Mouse (Mus musculus) heart, embryonic 13.5 days (tissue): ENCODE measurements around the gene Ppip5k1. TPM values are rescaled to one million over a fixed set of nuclear protein-coding genes. Genes with fewer than 3 reads are reported as not detected.

ENCODE experiments used
- ATAC-seq: fragments of 200-750 bp; cut with Nextera tagmentation; 2 replicates; pipeline ENCODE4 v1.8.0; 2017; ENCODE audit warnings: moderate TSS enrichment; ENCODE audit not compliant: insufficient number of reproducible peaks, low FRiP score, low TSS enrichment; ENCODE audit errors: extremely low read depth
- H3K27ac ChIP-seq: fragments of 300-500 bp; sonication (generic); replicated peaks from 2 replicates; pipeline ENCODE4 v1.5.1; 2015; ENCODE audit warnings: moderate library complexity, mild to moderate bottlenecking, inconsistent platforms
- H3K27me3 ChIP-seq: fragments of 300-500 bp; sonication (generic); replicated peaks from 2 replicates; pipeline ENCODE4 v1.6.1; 2015; ENCODE audit warnings: mild to moderate bottlenecking, inconsistent platforms
- H3K36me3 ChIP-seq: fragments of 300-500 bp; sonication (generic); 2 replicates; pipeline ENCODE4 v1.6.1; 2015; ENCODE audit warnings: mild to moderate bottlenecking, inconsistent platforms
- H3K4me1 ChIP-seq: fragments of 300-500 bp; sonication (generic); 2 replicates; pipeline ENCODE4 v1.6.1; 2015; ENCODE audit warnings: inconsistent platforms
- H3K4me2 ChIP-seq: fragments of 300-500 bp; sonication (generic); 2 replicates; pipeline ENCODE4 v1.6.1; 2015; ENCODE audit warnings: inconsistent platforms, mild to moderate bottlenecking, moderate library complexity
- H3K4me3 ChIP-seq: fragments of 300-500 bp; sonication (generic); 2 replicates; pipeline ENCODE4 v1.5.1; 2015; ENCODE audit warnings: moderate library complexity, mild to moderate bottlenecking, inconsistent platforms
- H3K9ac ChIP-seq: fragments of 300-500 bp; sonication (generic); 2 replicates; pipeline ENCODE4 v1.6.1; 2015; ENCODE audit warnings: inconsistent platforms, mild to moderate bottlenecking, moderate library complexity
- H3K9me3 ChIP-seq: fragments of 300-500 bp; sonication (generic); 2 replicates; pipeline ENCODE4 v1.6.1; 2016; ENCODE audit warnings: inconsistent platforms
- WGBS: fragments of 180-500 bp; shearing (Covaris S2); methylation state at CpG from one replicate; pipeline ENCODE4 v1.1.7; 2015; ENCODE audit warnings: mixed read lengths; 5-methylcytosine and 5-hydroxymethylcytosine counted together
- polyA plus RNA-seq: library from polyadenylated mRNA; unstranded; fragments of >200 nt; fragmentation: Nextera tagmentation; extraction: Ambion mirVana; gene quantifications from 2 replicates; pipeline ENCODE4 v1.2.1, GENCODE M21; 2015

Ppip5k1 gene
- polyA plus RNA-seq, 1 experiment from 2014 or later = 9.9 TPM

DNA sequence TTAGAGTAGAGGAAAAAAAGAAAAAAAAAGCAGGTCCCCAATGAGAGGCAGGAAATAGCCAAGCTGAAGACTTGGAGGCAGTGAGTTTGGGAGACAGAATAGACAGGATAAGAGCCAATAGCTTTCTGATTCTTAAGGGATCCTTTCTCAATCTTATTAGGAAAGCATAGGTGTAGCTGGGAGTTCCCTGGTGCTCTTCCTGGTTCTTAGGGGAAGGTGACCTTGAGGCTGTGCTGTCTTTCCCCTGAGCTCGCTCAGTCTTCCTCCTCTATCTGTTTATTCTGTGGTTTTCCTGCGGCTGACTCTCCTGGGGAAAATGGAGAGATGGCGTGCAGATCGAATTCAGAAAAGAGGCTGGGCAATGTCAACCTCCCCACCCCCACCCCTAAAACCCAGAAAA is 2.8 kb upstream of the Ppip5k1 start:
- Histone ChIP-seq H3K4me3 (peak overlapping the region; percentile 25; the same call in 1 of the 2 replicates), H3K27ac (no peak overlapping the region), H3K4me1 (peaks cover 25% of the 10 kb centered on the region), H3K36me3 (no peaks in the 10 kb centered on the region), H3K27me3 (peaks cover 63% of the 10 kb centered on the region), H3K9me3 (no peaks in the 10 kb centered on the region), H3K4me2 (peak overlapping the region; percentile 40), H3K9ac (no peak overlapping the region)
- ATAC-seq = no peak
- WGBS = under 1% methylated on average over 4 of the region's 4 CpGs

DNA sequence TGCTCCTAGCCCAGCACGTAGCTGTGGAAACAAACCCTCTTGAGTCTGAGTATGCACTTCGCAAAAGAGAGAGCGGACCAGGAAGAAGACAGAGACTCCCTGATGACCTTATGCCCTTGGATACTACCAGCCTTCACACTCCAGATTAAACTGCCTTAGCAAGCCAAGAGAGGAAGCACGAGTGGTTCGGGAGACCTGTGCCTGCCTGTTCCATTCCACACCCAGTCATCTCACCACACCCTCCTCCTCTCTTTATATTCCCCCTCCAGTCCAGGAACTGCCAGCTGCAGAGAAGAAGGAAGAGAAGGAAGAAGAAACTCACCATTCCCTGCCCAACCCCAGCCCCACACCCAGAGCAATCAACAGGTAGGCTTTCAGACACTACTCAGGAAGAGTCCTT is 2.3 kb upstream of the Ppip5k1 start, which contains the start of gene Ckmt1:
Gene Ckmt1, plus strand, starts transcription at position 221 of the 400 bp plus-strand sequence.
- H3K4me1 ChIP-seq = peaks cover 28% of the 10 kb centered on the region
- ATAC-seq = no peak
- H3K36me3 ChIP-seq = no peaks in the 10 kb centered on the region
- H3K4me3 ChIP-seq = peak within 1 kb of the TSS; percentile 25
- no peak within 1 kb of the TSS for H3K9ac ChIP-seq
- peaks cover 59% of the 10 kb centered on the region for H3K27me3 ChIP-seq
- no peak within 1 kb of the TSS for H3K27ac ChIP-seq
- WGBS = 43% methylated on average over 5 of the region's 5 CpGs
- peak within 1 kb of the TSS; percentile 40 for H3K4me2 ChIP-seq
- H3K9me3 ChIP-seq = no peaks in the 10 kb centered on the region

DNA sequence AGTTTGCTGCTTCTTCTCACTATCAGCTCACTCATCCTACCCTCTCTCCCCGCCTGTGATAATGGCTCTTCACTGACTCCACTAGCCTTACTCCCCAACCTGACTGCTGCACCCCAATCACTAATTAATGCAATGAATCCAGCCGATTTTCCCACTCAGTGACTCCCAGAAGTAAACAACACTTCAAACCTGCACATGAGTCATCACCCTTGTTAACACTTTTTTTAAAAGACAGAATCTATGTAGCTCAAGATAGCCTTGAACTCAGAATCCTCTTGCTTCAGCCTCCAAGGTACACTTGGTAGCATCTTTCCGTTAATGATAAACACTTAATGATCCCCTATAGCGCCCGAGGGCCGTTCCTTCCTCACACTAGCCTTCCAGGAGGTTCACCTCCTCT is 818 bp downstream of the Ppip5k1 start:
- peaks cover 40% of the 10 kb centered on the region for H3K27me3 ChIP-seq
- peak overlapping the region; percentile 95 for H3K9ac ChIP-seq
- no peaks in the 10 kb centered on the region for H3K9me3 ChIP-seq
- ATAC-seq = no peak
- 4% methylated on average over 6 of the region's 6 CpGs for WGBS
- peak overlapping the region; percentile 71 for H3K4me3 ChIP-seq
- H3K4me2 ChIP-seq = peak overlapping the region; percentile 91
- H3K27ac ChIP-seq = peak overlapping the region; percentile 48
- H3K36me3 ChIP-seq = peaks cover 9% of the 10 kb centered on the region
- H3K4me1 ChIP-seq = peaks cover 28% of the 10 kb centered on the region

DNA sequence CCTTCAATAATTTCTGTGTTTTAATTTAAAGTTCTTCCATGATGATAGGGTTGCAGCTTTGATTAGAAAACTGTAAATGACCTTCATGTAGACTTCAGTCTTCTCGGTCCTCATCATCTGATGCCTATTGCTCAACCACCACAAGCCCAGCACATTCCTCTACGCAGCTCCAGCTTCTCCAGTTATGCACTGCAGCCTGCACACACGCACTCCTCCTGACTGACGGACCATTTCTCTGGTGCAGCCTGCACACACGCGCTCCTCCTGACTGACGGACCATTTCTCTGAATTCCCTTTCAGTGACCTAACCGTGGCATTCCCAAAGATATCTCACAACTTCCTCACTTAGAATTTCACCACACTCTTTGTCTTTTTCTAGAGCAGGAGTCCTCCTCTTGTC is 2.0 kb downstream of the Ppip5k1 start:
- H3K9ac ChIP-seq = peak overlapping the region; percentile 50
- H3K4me2 ChIP-seq = peak overlapping the region; percentile 35
- H3K36me3 ChIP-seq = peaks cover 21% of the 10 kb centered on the region
- WGBS = 27% methylated on average over 8 of the region's 8 CpGs
- no peak for ATAC-seq
- H3K27ac ChIP-seq = no peak overlapping the region; the same call in 1 of the 2 replicates
- no peaks in the 10 kb centered on the region for H3K9me3 ChIP-seq
- H3K4me1 ChIP-seq = peaks cover 22% of the 10 kb centered on the region
- peaks cover 27% of the 10 kb centered on the region for H3K27me3 ChIP-seq
- no peak overlapping the region for H3K4me3 ChIP-seq

DNA sequence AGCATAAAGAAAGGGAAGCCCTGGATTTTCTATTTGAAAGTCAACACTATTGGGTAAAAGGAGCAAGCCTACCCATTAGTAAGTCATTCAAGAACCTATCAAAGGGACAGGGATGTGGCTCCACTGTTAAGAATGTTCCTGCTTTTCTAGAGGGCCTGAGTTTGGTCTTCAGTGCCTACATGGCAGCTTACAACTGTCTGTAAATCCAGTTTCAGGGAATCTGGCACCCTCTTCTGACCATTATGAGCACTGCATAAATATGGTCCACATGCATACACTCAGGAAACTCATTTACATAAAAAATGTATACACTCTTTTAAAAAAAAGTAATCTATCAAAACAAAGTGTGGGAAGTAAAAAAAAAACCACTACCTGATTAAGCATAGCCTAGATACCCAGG is 16.1 kb downstream of the Ppip5k1 start:
- Histone ChIP-seq H3K4me2 (no peak overlapping the region), H3K27me3 (no peaks in the 10 kb centered on the region), H3K9ac (no peak overlapping the region), H3K4me1 (no peaks in the 10 kb centered on the region), H3K4me3 (no peak overlapping the region), H3K9me3 (no peaks in the 10 kb centered on the region), H3K27ac (no peak overlapping the region), H3K36me3 (peaks cover 46% of the 10 kb centered on the region)
- ATAC-seq = no peak

DNA sequence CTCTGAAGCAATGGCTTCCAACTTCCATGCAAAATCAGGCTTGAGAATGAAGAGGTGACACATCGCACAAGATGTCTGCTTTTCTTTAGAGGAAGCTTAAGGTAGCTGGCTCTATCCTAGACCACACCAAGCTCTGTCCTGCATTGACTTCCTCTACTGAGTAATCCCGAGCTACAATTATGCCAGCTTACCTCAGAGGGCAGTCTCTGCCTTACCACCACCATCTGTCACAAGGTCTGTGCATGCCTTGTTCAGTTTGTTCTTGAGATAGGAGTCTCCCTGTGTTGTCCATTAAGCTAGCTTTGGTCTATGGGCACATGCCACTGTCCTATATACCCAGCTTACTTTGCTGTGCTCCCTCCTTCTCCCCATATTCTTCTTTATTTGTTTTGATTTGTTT is 25.7 kb downstream of the Ppip5k1 start:
- no peak overlapping the region for H3K27ac ChIP-seq
- no peaks in the 10 kb centered on the region; the same call in 1 of the 2 replicates for H3K27me3 ChIP-seq
- peaks cover 35% of the 10 kb centered on the region for H3K36me3 ChIP-seq
- no peaks in the 10 kb centered on the region for H3K9me3 ChIP-seq
- H3K4me1 ChIP-seq = no peaks in the 10 kb centered on the region
- 86% methylated on average over 2 of the region's 2 CpGs for WGBS
- no peak overlapping the region for H3K4me3 ChIP-seq
- ATAC-seq = no peak
- no peak overlapping the region for H3K4me2 ChIP-seq
- H3K9ac ChIP-seq = no peak overlapping the region

DNA sequence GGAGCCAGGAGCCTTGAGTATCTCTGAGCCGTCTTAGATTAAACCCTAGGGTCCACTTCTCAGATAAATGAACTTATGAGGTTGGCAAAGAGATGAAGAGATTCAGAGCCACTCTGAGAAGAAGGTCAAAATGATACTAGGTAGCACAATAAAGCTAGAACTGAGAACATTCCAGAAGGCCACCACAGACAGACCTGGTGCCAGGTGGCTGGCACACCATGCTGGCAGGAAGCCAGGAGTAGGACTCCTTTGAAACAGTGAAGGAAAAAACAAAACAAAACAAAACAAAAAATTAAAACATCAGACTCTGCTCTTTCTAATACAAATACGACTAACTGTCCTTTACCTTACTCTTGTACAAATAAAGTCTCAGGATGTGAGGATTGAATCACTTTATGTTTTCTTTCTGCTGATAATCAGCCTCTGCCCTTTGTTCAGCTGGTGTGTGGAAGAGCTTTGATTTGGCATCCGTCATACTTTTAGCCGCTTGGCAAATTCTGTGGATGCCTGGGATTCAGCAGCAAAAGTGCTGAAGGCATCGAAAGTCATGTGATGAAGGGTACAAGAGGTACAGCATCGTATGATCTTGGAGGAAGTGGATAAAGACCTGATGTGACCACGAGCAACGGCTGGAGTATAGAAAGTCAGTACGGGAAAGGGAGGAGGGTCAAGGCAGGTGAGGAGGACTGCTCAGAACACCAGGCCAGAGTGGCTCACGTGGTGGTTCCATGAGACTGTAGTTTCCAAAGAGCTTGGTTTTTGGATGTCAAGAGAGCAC is 31.3 kb downstream of the Ppip5k1 start:
- no peak for ATAC-seq
- Histone ChIP-seq H3K9ac (no peak overlapping the region), H3K27me3 (no peaks in the 10 kb centered on the region; the same call in 1 of the 2 replicates), H3K4me1 (no peaks in the 10 kb centered on the region), H3K9me3 (no peaks in the 10 kb centered on the region), H3K4me3 (no peak overlapping the region), H3K27ac (no peak overlapping the region), H3K36me3 (peaks cover 24% of the 10 kb centered on the region), H3K4me2 (no peak overlapping the region)
- WGBS = 58% methylated on average over 10 of the region's 10 CpGs

DNA sequence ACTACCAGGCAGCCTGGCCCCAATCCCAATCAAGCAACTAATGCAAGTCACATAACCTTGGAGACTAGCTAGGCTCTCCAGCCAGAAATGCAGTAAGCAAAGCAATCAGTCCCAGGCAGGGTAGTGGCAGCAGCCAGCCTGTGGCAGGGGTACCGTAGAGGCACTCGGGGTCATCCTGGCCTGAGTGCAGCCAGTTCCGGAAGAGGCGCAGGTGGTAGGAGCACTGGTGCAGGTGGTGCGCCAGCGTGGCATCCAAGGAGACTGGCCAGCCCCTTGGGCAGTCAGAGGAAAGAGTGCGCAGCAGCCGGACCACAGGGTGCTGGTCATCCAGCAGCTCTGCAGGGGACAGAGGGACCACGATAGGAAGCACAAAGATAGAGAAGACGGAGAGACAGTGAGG is 32.2 kb downstream of the Ppip5k1 start:
- Histone ChIP-seq H3K4me3 (no peak overlapping the region), H3K4me2 (no peak overlapping the region), H3K36me3 (peaks cover 24% of the 10 kb centered on the region), H3K4me1 (no peaks in the 10 kb centered on the region), H3K27me3 (no peaks in the 10 kb centered on the region; the same call in 1 of the 2 replicates), H3K9me3 (no peaks in the 10 kb centered on the region), H3K9ac (no peak overlapping the region), H3K27ac (no peak overlapping the region)
- ATAC-seq = no peak
- WGBS = 82% methylated on average over 10 of the region's 10 CpGs

DNA sequence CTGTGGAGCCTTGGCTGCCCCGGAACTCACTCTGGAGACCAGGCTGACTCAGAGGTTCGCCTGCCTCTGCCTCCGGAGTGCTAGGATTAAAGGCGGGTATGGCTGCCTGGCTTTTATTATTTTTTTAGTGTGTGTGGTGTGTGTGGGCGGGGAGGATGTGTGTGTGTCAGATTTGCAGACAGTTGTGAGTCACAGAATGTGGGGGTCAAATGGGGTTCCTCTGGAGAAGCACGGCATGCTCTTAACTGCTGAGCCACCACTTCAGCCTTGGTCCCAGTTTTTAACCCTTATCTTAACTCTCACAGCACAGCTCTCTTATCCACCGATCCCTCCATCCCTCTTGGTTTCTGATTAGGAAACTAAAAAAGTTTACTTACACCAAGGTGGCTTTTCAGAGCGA is 38.9 kb downstream of the Ppip5k1 start:
- Histone ChIP-seq H3K36me3 (peaks cover 30% of the 10 kb centered on the region), H3K27me3 (no peaks in the 10 kb centered on the region), H3K4me3 (no peak overlapping the region), H3K9ac (no peak overlapping the region), H3K27ac (no peak overlapping the region), H3K9me3 (no peaks in the 10 kb centered on the region), H3K4me2 (no peak overlapping the region), H3K4me1 (no peaks in the 10 kb centered on the region)
- ATAC-seq = no peak
- 51% methylated on average over 8 of the region's 8 CpGs for WGBS

DNA sequence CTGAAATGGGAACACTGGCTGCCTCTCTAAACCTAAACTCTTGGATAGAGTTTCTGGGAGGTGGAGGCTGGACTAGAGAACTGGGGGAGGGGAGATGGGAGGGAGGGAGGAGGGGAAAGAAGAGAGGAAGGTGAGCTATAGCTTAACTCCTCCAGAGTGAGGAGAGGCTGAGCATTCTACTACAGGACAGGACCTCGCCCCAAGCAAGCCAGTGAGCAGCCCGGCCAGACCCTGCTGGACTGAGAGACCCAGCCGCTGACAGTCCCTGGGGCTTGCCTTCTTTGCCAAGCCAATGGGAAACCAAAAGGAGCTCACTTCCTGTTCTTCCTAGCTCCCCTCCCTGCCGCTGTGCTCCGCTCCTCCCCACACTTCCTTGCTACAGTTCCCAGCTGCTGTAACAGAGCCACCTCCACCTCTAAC is 46.2 kb downstream of the Ppip5k1 start:
- Histone ChIP-seq H3K9ac (0 out of 2 replicates have a peak overlapping the region, but pooled peaks have one; percentile 35), H3K27ac (no peak overlapping the region; the same call in 1 of the 2 replicates), H3K9me3 (no peaks in the 10 kb centered on the region), H3K4me3 (no peak overlapping the region), H3K27me3 (peaks cover 20% of the 10 kb centered on the region), H3K4me2 (peak overlapping the region; percentile 40), H3K4me1 (peaks cover 12% of the 10 kb centered on the region), H3K36me3 (peaks cover 46% of the 10 kb centered on the region)
- ATAC-seq = no peak
- whole genome bisulfite sequencing = 27% methylated on average over 5 of the region's 5 CpGs

DNA sequence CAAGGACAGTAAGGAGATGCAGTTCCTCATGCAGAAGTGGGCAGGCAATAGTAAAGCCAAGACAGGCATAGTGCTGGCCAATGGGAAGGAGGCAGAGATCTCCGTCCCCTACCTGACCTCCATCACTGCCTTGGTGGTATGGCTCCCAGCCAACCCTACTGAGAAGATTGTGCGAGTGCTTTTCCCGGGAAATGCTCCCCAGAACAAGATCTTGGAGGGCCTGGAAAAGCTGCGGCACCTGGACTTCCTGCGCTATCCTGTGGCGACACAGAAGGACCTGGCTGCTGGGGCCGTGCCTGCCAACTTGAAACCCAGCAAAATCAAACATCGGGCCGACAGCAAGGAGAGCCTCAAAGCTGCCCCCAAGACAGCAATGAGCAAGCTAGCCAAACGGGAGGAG is 55.2 kb downstream of the Ppip5k1 start:
- Histone ChIP-seq H3K4me2 (no peak overlapping the region), H3K4me1 (peaks cover 33% of the 10 kb centered on the region), H3K4me3 (no peak overlapping the region), H3K27ac (no peak overlapping the region), H3K9ac (no peak overlapping the region), H3K36me3 (peaks cover 61% of the 10 kb centered on the region), H3K27me3 (peaks cover 73% of the 10 kb centered on the region), H3K9me3 (no peaks in the 10 kb centered on the region)
- WGBS = 72% methylated on average over 10 of the region's 10 CpGs
- ATAC-seq = no peak

DNA sequence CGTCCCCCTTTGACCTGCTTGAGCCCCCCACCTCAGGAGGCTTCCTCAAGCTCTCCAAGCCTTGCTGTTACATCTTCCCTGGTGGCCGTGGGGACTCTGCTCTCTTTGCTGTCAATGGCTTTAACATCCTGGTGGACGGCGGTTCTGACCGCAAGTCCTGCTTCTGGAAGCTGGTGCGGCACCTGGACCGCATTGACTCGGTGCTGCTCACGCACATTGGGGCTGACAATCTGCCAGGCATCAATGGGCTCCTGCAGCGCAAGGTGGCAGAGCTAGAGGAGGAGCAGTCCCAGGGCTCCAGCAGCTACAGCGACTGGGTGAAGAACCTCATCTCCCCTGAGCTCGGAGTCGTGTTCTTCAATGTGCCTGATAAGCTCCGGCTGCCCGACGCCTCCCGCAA is 55.7 kb downstream of the Ppip5k1 start:
- no peak for ATAC-seq
- Histone ChIP-seq H3K36me3 (peaks cover 55% of the 10 kb centered on the region), H3K4me3 (no peak overlapping the region), H3K9ac (no peak overlapping the region), H3K4me2 (no peak overlapping the region), H3K4me1 (peaks cover 39% of the 10 kb centered on the region), H3K27me3 (peaks cover 68% of the 10 kb centered on the region), H3K27ac (no peak overlapping the region), H3K9me3 (no peaks in the 10 kb centered on the region)
- 72% methylated on average over 17 of the region's 17 CpGs for WGBS
